Mouse (Mus musculus) midbrain, embryonic 11.5 days (tissue): ENCODE measurements around the gene Tal1. TPM values are rescaled to one million over a fixed set of nuclear protein-coding genes. Genes with fewer than 3 reads are reported as not detected.

ENCODE experiments used
- ATAC-seq: fragments of 200-750 bp; cut with Nextera tagmentation; 2 replicates; pipeline ENCODE4 v1.8.0; 2017; ENCODE audit warnings: moderate TSS enrichment, moderate library complexity; ENCODE audit not compliant: low FRiP score
- DNase-seq: peaks from one replicate; pipeline ENCODE4 v3.0.0; 2015; ENCODE audit warnings: low spot score; ENCODE audit errors: missing footprints
- H3K27ac ChIP-seq: fragments of 300-500 bp; sonication (generic); 2 replicates; pipeline ENCODE4 v1.5.1; 2014; ENCODE audit warnings: low read depth, low read length
- H3K27me3 ChIP-seq: fragments of 300-500 bp; sonication (generic); 2 replicates; pipeline ENCODE4 v1.6.1; 2014; ENCODE audit warnings: mild to moderate bottlenecking, low read length, moderate library complexity, mixed read lengths; ENCODE audit not compliant: control insufficient read depth, insufficient read depth
- H3K36me3 ChIP-seq: fragments of 300-500 bp; sonication (generic); 2 replicates; pipeline ENCODE4 v1.6.1; 2014; ENCODE audit warnings: mild to moderate bottlenecking, low read length, moderate library complexity, mixed read lengths; ENCODE audit not compliant: control insufficient read depth, insufficient read depth
- H3K4me1 ChIP-seq: fragments of 300-500 bp; sonication (generic); 2 replicates; pipeline ENCODE4 v1.6.1; 2014; ENCODE audit warnings: low read length; ENCODE audit not compliant: control insufficient read depth, insufficient read depth
- H3K4me2 ChIP-seq: fragments of 300-500 bp; sonication (generic); 2 replicates; pipeline ENCODE4 v1.6.1; 2014; ENCODE audit warnings: mild to moderate bottlenecking, moderate library complexity
- H3K4me3 ChIP-seq: fragments of 300-500 bp; sonication (generic); 2 replicates; pipeline ENCODE4 v1.5.1; 2014; ENCODE audit warnings: low read depth, low read length
- H3K9ac ChIP-seq: fragments of 300-500 bp; sonication (generic); 2 replicates; pipeline ENCODE4 v1.6.1; 2014; ENCODE audit warnings: low read length
- H3K9me3 ChIP-seq: fragments of 300-500 bp; sonication (generic); 2 replicates; pipeline ENCODE4 v1.6.1; 2016; ENCODE audit warnings: low read length; ENCODE audit not compliant: control insufficient read depth
- WGBS: fragments of 180-500 bp; shearing (Covaris S2); extraction: QIAGEN DNeasy Blood & Tissue Kit; methylation state at CpG from one replicate; pipeline ENCODE4 v1.1.7; 2014; 5-methylcytosine and 5-hydroxymethylcytosine counted together
- polyA plus RNA-seq: library from polyadenylated mRNA; unstranded; fragments of >200 nt; fragmentation: Nextera tagmentation; extraction: Ambion mirVana; gene quantifications from 2 replicates; pipeline ENCODE4 v1.2.1, GENCODE M21; 2014

The Tal1 gene
- polyA plus RNA-seq, 1 experiment from 2014 or later = 18.4 TPM

DNA sequence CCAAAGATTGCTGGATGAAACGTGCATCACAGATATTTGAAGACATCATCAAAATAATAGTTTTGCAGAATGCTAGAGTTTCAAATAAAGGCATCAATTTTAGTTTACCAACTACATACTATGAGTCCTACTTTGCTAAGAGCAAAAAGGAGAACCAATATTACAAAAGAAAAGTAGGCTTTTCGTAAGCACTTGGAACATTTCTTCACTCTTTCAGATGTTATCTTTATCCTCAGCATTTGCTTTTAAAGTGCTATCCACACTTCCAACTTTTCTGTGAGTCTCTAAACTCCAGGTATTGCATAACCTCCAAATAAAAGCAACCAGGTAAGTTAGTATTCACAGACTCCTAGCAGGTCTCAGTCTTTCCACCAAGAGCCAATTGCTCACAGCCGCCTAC, 63.4 kb downstream of the Tal1 start:
- H3K9me3 ChIP-seq = no peaks in the 10 kb centered on the region
- no peak overlapping the region for H3K27ac ChIP-seq
- 87% methylated on average over 3 of the region's 3 CpGs for WGBS
- no peaks in the 10 kb centered on the region for H3K36me3 ChIP-seq
- ATAC-seq (no peak), DNase-seq (no peak)
- no peaks in the 10 kb centered on the region for H3K27me3 ChIP-seq
- no peaks in the 10 kb centered on the region for H3K4me1 ChIP-seq
- no peak overlapping the region for H3K9ac ChIP-seq
- H3K4me2 ChIP-seq = no peak overlapping the region
- no peak overlapping the region for H3K4me3 ChIP-seq

- Histone ChIP-seq H3K27ac (no peak overlapping the region), H3K4me2 (no peak overlapping the region), H3K36me3 (no peaks in the 10 kb centered on the region), H3K9ac (no peak overlapping the region), H3K4me1 (no peaks in the 10 kb centered on the region), H3K27me3 (no peaks in the 10 kb centered on the region), H3K4me3 (no peak overlapping the region), H3K9me3 (no peaks in the 10 kb centered on the region)
- DNase-seq (no peak), ATAC-seq (no peak)
- WGBS = 83% methylated on average over 2 of the region's 2 CpGs
These were observed 64.9 kb downstream of the Tal1 start for GRCm38 (mm10) chr4:115121162-115121561.

Other genes with a start within 250 kb of the Tal1 start
- not detected in 2 replicates for gene Gm12830, start 234.7 kb upstream of the Tal1 start, polyA plus RNA-seq
- gene Foxd2, start 147.6 kb upstream of the Tal1 start, polyA plus RNA-seq = 2.0 and 2.4 TPM in 2 replicates
- gene Foxe3, start 130.4 kb upstream of the Tal1 start, polyA plus RNA-seq = 0.44 and 1.1 TPM in 2 replicates
- 145 and 152 TPM in 2 replicates for gene Cmpk1, start 69.2 kb upstream of the Tal1 start, polyA plus RNA-seq
- 19.7 and 24.8 TPM in 2 replicates for gene Stil, start 56.3 kb upstream of the Tal1 start, polyA plus RNA-seq
- gene Pdzk1ip1, start 32.3 kb downstream of the Tal1 start, polyA plus RNA-seq = 14.6 and 16.6 TPM in 2 replicates
- gene Cyp4x1, start 77.9 kb downstream of the Tal1 start, polyA plus RNA-seq = 0.90 and 1.4 TPM in 2 replicates
- not detected in 2 replicates for gene Cyp4a29, start 185.7 kb downstream of the Tal1 start, polyA plus RNA-seq
- not detected in 2 replicates for gene Cyp4a12a, start 242.6 kb downstream of the Tal1 start, polyA plus RNA-seq